Mouse (Mus musculus) liver, adult (tissue): ENCODE measurements around the gene Cacng5.

Source experiments
- GATA4 ChIP-seq: IDR thresholded peaks from 2 replicates; pipeline ENCODE4 v1.6.1; 2014; ENCODE audit warnings: mild to moderate bottlenecking, low read length; ENCODE audit not compliant: insufficient replicate concordance

The Cacng5 gene

DNA sequence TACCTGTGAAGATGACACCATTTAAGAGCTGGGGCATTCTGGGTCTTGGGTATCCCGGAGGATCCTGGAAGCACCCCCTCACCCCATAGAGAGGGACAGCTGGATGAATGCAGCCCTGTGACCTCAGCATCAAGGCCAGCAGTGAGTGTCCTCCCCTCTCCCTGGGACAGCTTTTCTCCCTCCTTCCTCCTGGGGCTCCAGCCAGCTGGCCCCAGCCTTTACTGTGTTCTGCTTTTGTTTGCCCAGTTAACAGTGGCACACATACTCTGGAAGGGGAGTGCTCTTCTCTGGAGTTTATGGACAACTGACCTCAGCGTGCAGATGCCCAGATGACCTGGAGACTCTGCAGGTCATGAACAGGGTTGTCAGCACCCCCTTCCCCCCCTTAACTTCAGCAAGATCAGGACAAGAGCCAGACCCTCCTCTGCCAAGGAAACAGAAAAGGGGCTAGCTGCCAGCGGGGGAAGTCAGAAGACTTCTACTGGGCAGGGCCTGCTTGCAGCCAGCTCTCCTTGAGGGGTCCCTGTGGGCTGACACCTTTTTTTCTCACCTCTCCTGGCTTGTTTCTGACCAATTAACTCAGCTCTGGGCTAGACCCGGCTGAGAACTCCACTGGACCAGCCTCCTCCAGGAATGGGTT is 10.8 kb downstream of the Cacng5 start:
- TF ChIP-seq GATA4, result no peak

DNA sequence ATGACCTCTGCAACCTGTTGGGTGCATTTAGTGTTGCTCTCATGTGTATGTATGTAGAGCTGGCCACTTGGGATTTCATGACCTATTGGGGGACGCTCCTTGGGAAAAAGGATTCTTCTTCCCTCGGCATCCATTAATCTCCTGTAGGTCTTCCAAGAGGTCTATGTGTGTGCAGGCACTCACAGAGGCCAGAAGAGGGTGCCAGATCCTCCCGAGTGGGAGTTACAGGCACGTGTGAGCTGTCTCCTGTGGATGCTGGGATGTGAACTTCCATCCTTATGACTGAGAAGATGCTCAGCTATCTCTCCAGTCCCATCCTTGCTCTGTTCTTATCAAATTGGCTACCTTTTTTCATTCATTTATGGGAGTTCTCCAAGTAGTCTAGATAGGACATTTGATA is 14.4 kb downstream of the Cacng5 start:
- TF ChIP-seq GATA4, result no peak

DNA sequence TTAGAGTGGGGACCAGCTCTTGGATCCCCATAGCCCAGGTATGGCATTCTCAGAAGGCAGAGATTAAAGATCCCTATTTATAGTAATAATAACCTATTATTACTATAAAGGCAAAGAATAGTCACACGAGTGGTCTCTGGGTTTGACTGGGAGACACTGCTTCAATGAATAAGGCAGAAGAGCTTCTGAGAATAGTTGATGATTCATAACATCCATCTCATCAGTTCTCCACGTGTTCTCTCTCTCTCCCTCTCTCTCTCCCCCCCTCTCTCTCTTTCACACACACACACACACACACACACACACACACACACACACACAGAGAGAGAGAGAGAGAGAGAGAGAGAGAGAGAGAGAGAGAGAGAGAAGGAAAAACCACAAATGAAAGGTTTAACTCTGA is 16.2 kb downstream of the Cacng5 start:
- TF ChIP-seq GATA4, result no peak

DNA sequence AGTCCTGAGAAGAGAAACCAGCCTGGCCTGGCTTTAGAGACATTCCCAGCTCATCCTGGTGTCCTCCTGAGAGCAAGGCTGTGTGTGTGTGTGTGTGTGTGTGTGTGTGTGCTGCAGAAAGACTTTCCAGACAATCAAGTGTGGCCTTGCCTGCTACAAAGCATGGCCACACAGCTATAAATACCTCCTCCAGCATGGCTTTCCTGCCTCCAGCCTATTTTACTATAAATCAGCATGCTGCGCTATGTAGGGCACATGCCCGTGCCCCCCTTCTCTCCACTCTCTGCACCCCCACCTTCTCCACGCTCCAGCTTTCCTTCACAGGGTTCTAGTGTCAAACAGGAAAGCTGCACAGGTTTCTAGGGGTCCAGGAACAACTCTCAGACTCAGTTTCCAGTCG is 19.2 kb downstream of the Cacng5 start:
- no peak for TF ChIP-seq GATA4

DNA sequence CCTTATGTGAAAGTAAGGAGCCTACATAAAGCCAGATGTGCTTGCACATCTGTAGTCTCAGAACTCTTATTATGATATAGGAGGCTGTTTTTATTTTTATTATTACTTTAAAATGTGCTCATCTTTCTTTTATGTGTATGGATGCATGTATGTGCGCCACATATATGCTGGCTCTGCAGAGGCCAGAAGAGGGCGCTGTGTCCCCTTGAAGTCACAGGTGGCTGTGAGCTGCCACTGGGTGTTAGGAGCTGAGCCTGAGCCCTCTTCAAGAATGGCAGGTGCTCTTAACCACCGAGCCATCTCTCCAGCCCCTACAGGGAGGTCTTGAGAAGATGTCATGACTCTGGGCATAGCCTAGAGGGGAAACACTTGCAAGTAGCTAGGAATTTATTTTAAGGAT is 23.5 kb downstream of the Cacng5 start:
- TF ChIP-seq GATA4, result no peak

DNA sequence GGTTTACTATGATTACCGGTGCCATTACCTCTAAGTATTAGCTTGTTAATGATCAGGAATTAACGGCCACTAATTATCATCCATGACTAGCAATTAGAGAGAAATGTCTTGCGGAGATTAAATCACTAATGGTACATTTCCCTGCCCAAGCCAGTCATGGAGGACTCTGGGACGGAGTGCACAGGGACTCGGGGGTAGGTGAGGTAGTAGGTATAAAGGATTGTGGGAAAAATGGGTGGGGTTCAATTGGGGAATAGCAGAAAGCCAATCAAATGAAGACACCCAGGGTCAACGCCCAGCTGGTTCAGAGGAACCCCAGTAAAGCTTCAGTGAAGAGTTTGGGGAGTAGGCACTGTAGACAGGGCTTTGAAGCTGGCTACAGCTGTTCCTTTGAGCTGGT is 27.5 kb downstream of the Cacng5 start:
- no peak for TF ChIP-seq GATA4

DNA sequence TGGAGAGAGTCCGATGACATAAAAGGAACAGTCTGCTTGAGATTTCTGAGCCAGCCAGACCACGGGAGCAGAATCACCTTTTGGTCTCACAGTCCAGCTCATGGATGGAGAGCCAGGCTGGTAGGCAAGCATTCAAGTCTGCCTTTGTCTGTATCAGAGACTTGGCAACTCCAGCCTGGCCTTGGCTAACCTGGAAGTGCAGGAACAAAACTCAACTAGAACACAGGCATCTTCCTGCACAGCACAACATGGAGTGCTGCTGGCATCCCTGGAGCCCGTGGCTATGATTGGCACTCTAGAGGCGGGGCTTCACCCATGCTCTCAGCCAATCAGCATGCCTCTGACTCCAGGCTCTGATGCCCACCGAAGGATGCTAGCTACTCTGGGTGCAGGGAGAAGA is 38.0 kb downstream of the Cacng5 start:
- no peak for TF ChIP-seq GATA4

DNA sequence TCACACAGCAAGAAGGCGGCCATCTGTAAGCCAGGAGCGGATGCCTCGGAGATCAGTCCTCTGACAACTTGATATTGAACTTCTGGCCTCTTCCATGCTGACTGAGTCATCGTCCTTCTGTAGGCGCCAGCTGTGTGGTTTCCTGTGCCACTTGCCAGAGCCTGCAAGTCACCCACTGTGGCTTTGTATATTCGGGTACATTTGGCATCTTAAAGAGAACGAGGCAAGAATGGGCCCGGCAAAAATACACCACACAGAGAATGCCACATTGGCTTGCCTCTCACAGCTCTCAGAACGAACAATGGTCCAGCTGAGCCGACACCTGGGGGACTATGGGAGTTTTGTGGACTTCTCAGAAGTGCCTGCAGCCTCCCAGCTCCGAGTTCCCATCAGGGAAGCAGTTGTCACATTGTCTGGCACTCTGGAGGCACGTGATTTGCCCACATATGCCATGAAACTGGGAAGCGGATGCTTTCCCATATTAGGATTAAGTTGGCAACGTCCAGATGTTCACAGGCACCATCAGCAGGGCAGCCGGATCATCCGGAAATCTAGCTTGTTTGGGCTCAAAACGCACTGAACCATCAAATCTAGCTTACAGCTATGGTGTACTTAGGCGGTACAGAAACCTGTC is 38.9 kb downstream of the Cacng5 start:
- no peak for TF ChIP-seq GATA4

DNA sequence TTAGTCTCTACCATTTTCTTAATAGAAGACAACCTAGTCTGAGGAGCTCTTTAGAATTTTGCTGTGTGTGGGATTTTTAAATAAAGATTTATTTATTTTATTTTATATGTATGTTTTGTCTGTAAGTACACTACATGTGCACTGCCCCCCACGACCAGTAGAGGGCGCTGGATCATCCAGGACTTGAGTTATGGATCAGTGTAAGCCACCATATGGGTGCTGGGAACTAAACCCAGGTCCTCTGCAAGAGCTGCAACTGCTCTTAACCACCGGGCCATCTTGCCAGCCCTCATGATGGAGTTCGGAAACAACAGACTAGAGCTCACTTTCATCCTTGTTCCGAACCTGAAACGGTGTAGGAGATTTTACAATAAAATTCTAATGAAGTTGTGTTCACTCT is 42.1 kb downstream of the Cacng5 start:
- no peak for TF ChIP-seq GATA4

DNA sequence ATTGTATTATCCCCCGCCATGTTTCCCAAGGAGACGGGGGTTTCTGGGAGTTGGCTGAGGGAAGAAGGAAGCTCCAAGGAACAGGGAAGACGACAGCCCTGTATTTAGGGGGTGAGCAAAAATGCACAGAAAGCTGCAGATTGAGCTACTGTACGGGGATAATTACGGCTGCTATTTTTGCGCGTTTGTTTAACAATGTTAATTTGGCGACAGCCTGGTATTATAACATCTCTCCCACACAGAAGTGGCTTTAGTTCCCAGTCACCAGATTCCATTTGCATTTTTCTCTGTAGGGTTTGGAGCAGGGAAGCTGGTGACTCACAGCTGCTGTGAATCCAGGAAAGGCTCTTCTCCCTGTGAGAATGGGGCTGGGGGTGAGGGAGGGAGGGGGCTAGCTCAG is 47.3 kb downstream of the Cacng5 start:
- TF ChIP-seq GATA4, result no peak

DNA sequence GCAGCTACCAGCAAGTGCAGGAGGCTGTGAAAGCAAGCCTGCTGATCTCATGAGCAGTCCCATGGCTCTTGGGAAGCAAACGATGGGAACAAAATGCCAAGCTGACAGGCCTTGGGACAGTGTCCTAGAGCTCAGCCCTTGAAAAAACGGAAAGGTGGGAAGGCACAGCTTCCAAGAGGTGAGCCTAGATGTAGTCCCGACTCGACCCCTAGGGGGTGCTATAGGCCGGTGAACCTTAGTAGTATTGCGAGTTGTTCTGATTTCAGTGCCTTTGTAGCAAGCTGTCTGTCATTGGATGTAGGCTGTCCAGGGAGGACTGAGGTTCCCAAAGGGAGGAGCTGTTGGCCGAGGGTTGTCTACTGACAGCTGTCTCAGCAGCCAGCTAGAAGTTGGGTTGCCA is 49.7 kb downstream of the Cacng5 start:
- TF ChIP-seq GATA4, result no peak

DNA sequence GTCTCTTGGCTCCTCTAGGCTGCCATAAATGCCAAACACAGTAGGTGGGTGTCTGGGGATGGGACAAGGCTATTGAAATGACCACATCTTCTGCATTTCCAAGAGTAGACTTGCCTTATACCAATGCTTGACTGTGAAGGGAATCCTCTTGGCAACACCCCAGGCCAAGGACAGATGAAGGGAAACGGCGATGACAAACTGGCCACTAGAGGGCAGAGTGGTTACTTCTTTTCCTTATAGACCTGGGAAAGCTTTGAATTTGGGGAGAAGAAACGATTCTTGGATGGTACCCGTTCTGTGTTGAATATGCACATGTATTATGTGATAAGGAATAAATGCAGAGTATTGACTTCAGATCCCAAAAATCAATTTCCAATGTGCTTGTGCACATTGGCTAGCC is 50.8 kb downstream of the Cacng5 start:
- TF ChIP-seq GATA4, result no peak

DNA sequence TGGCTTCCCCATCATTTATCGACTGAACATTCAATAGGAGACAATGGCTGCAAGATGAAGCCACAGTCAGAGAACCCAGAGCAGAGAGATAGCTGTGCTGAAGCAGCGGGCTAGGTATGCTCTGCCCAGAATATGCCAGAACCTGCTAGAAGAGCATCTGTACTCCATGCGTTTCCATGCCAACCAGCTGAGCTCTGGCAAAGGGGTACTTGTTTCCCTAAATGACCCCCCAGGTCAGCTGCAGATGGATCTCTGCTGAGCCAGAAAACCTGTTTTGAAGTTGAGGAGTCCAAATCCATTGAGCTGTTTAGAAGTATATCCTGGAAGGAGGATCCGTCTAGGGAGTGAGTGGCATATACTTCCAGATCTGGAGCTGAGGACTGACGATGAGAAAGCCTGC is 53.1 kb downstream of the Cacng5 start:
- TF ChIP-seq GATA4, result no peak

DNA sequence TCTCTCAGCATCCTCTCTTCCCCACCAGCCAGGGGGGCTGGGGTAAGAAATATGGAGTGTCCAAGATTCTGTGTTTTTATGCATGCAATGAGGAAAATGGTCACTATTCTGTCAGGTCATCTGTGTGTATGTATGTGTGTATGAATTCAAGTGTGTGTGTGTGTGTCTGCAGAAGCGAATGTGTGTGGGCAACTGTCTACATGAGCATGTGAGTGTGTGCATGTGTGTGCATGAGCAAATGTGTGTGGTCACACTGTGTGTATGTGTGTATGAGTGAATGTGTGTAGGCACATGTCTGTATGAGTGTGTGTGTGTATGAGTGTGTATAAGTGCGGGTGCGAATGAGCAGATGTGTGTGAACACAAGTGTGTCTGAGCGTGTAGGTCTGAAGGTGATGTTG is 55.0 kb downstream of the Cacng5 start:
- no peak for TF ChIP-seq GATA4

DNA sequence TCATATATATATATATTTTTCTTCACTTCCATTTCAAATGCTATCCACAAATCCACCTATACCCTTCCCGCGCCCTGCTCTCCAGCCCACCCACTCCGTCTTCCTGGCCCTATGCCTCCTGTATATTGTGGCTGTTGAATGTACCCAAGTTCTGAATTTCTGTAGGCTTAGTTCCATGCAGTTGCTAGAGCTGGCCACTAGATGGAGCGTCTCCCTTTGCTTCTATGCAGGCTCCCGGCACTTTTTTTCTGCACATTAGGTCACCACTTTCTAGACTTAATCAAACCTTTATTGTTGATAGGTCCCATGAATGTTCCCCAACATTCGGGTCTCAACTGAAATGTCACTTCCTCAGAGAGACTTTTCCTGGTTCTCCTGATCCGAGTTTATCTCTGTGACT is 55.6 kb downstream of the Cacng5 start:
- TF ChIP-seq GATA4, result no peak

DNA sequence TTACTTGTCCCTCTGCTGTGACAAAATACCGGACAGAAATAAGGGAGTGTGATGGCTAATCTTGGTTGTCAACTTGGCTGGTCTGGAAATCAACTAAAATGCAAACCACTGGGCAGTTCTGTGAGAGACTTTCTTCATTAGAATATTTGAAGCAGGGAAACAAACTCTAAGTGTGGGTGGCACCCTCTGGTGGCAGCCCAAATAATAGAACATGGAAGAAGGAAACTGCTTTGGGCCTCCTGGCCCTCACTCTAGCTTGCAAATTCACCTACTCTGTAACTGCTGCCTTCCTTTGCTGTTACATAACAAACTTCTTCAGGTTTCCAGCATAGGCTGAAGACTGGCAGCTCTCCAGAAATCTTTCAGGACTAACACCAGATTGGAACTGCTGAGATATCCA is 61.8 kb downstream of the Cacng5 start:
- no peak for TF ChIP-seq GATA4

DNA sequence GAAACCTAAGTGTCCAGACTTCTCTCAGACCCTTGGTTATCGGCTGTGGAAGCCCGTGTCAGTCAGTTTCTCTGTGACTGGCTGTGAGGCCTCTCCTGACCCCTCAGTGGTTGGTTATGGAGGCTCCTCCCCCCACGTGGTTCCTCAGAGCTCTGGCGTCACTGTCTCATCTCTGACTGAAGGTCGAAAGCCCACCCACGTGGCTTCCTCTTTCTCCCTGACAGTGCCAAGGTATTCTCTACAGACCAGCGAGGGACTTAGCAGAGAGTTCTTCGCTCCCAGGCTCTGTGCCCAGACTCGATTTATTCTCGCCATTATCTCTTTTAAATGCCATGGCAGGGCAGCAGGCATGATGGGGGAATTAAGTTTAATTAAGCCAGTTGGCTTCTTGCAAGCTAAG is 65.2 kb downstream of the Cacng5 start:
- TF ChIP-seq GATA4, result no peak

DNA sequence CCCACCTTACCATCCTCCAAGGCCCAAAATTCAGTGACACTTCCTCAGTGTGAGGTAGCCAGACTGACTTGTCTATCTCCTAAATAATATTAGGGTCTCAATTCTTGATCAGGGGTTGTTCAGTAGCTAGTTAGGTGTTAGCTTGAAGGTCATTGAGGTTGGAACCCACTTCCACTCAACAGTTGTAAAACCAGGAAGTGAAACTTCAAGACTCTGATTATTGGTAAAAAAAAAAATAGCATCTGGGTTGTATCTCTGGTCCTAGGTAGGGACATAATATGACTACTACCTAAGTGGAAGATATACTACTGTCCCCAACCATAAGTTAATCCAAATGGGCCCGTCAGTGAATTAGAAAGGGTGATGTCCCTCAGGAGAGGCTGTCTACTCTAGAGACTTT is 70.7 kb downstream of the Cacng5 start:
- no peak for TF ChIP-seq GATA4
